Mouse (Mus musculus) bone marrow macrophage, adult 2 months (primary cell): ENCODE data around the gene Ush2a.

ENCODE experiments used
- CTCF ChIP-seq: IDR thresholded peaks from 2 replicates; pipeline ENCODE4 v1.5.1; 2012; ENCODE audit warnings: low read depth, mild to moderate bottlenecking, low read length, moderate library complexity
- POLR2A ChIP-seq: IDR thresholded peaks from 2 replicates; pipeline ENCODE4 v1.6.1; 2012; ENCODE audit warnings: mild to moderate bottlenecking, low read depth, low read length, borderline replicate concordance

DNA sequence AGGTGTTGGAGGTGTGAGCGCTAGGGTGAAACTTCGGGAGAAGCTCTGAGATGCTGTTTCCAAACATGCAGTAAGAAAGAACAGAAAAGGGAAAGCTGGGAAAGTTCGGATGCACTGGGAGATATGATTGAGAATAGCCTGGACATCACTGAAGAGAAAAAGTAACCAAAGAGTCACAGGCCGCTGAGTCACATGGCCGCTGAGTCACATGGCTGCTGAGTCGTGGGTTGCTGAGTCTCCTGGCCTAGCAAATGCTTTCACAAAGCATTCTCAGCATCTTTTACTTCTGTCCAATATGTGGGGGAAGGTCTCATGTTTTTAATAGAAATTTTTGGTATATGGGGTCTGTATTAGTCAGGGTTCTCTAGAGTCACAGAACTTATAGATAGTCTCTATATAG lies 500.6 kb downstream of the Ush2a start:
- TF ChIP-seq CTCF (no peak), POLR2A (no peak)
